Mouse (Mus musculus) layer of hippocampus, postnatal 25 days (tissue): ENCODE measurements around the gene Asb1. TPM values are rescaled to one million over a fixed set of nuclear protein-coding genes. Genes with fewer than 3 reads are reported as not detected.

Experiments used
- DNase-seq, 2 experiments: peaks; one replicate each; pipeline ENCODE4 v3.0.0; 2022; ENCODE audit warnings: mixed read lengths in 2 of 2, low spot score in 1 of 2; ENCODE audit errors: extremely low spot score in 1 of 2
- total RNA-seq, 2 experiments: library from RNA; stranded (reverse); gene quantifications; 2 replicates each; pipeline ENCODE4 v1.2.3; 2021

Gene Asb1
- total RNA-seq, 2 experiments from 2014 or later: 35.9 to 42.0 TPM

- DNase-seq: no peak
Observed at GRCm38 (mm10) chr1:91541042-91541592, 773 bp downstream of the Asb1 start.

GRCm38 (mm10) chr1:91543974-91544373 lies 3.6 kb downstream of the Asb1 start:
- no peak for DNase-seq

GRCm38 (mm10) chr1:91545226-91545625 lies 4.9 kb downstream of the Asb1 start:
- DNase-seq: no peak

- DNase-seq: no peak
Observed at GRCm38 (mm10) chr1:91547567-91547966, 7.2 kb downstream of the Asb1 start.

GRCm38 (mm10) chr1:91549073-91549472 lies 8.7 kb downstream of the Asb1 start:
- no peak for DNase-seq

- DNase-seq: no peak
Observed at GRCm38 (mm10) chr1:91557099-91557498, 16.8 kb downstream of the Asb1 start.

GRCm38 (mm10) chr1:91561226-91561625 lies 20.9 kb downstream of the Asb1 start:
- DNase-seq: no peak

GRCm38 (mm10) chr1:91562977-91563590 lies 22.7 kb downstream of the Asb1 start:
- DNase-seq: no peak

- DNase-seq: no peak
Observed at GRCm38 (mm10) chr1:91564004-91564403, 23.7 kb downstream of the Asb1 start.

GRCm38 (mm10) chr1:91564598-91564997 lies 24.3 kb downstream of the Asb1 start:
- DNase-seq: no peak

GRCm38 (mm10) chr1:91567269-91567668 lies 26.9 kb downstream of the Asb1 start:
- no peak for DNase-seq

- no peak for DNase-seq
Observed at GRCm38 (mm10) chr1:91572458-91572857, 32.1 kb downstream of the Asb1 start.

GRCm38 (mm10) chr1:91574208-91574607 lies 33.9 kb downstream of the Asb1 start:
- peak; percentile 21 to 66 for DNase-seq

GRCm38 (mm10) chr1:91577883-91578517 lies 37.7 kb downstream of the Asb1 start:
- DNase-seq: no peak

- DNase-seq: no peak
Observed at GRCm38 (mm10) chr1:91580503-91580902, 40.2 kb downstream of the Asb1 start.

- DNase-seq: no peak
Observed at GRCm38 (mm10) chr1:91581206-91581605, 40.9 kb downstream of the Asb1 start.

GRCm38 (mm10) chr1:91584969-91585835 lies 44.9 kb downstream of the Asb1 start:
- no peak for DNase-seq

- DNase-seq: no peak
Observed at GRCm38 (mm10) chr1:91589738-91590137, 49.4 kb downstream of the Asb1 start.

- DNase-seq: no peak
Observed at GRCm38 (mm10) chr1:91595521-91596020, 55.2 kb downstream of the Asb1 start.

GRCm38 (mm10) chr1:91597611-91598010 lies 57.3 kb downstream of the Asb1 start:
- no peak for DNase-seq
